Comparison of ENCODE assay signal across 17 mouse cellular contexts in the genomic region with DNA sequence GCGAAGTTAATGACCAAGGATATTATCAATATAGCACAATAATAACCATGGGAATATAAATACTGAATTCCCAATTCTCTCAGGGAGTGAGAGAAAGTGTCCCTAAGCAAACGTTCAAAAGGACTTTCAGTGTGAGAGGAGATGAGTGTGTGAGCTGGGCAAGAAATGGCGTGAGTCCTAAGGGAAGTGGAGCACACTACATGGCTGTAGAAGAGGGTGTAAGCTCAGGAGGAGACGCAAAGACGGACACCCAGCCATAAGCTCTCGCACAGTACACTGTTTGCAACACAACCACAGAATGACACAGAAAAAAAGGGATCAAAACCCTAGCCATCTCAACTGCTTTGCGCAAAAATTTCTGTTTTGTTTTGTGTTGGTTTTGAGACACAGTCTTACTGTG.
"Had no signal": no experiment of that assay in that cellular context is flagged by ENCODE, and none has a peak within 500 bp of the region (broad histone marks: within the 10 kb centered on the region; RNA-seq: fewer than 3 reads in every experiment).

No protein-coding gene starts in this region.

- H3K4me1 ChIP-seq: liver, embryonic 15.5 days; lung, embryonic 15.5 days; midbrain, embryonic 12.5 days; neural tube, embryonic 12.5 days; stomach, embryonic 15.5 days had no signal

- H3K27ac ChIP-seq: liver, embryonic 15.5 days; lung, embryonic 15.5 days; macrophage; midbrain, embryonic 12.5 days; neural tube, embryonic 12.5 days; stomach, embryonic 15.5 days had no signal

- H3K4me3 ChIP-seq: liver, embryonic 15.5 days; lung, embryonic 15.5 days; megakaryocyte, embryonic 14.5 days; midbrain, embryonic 12.5 days; neural tube, embryonic 12.5 days; stomach, embryonic 15.5 days had no signal

- H3K9ac ChIP-seq: liver, embryonic 15.5 days; liver, postnatal 0 days; lung, embryonic 15.5 days; midbrain, embryonic 12.5 days; neural tube, embryonic 12.5 days; stomach, embryonic 15.5 days had no signal

- ATAC-seq: liver, postnatal 0 days; midbrain, embryonic 16.5 days had no signal

- H3K27me3 ChIP-seq: liver, embryonic 15.5 days; lung, embryonic 15.5 days; megakaryocyte, embryonic 14.5 days; midbrain, embryonic 12.5 days; neural tube, embryonic 12.5 days; stomach, embryonic 15.5 days had no signal

- H3K36me3 ChIP-seq: liver, embryonic 15.5 days; lung, embryonic 15.5 days; midbrain, embryonic 12.5 days; neural tube, embryonic 12.5 days; stomach, embryonic 15.5 days had no signal

- H3K4me2 ChIP-seq: liver, embryonic 15.5 days; lung, embryonic 15.5 days; midbrain, embryonic 12.5 days; neural tube, embryonic 12.5 days; stomach, embryonic 15.5 days had no signal

- DNase-seq: liver, postnatal 0 days; lung, adult 2 months; lung, postnatal 14 days; lung, postnatal 36 days; midbrain, embryonic 14.5 days; right cerebral cortex, postnatal 14 days; thymus, adult 18-20 months; thymus, postnatal 14 days; thymus, postnatal 36 days had no signal

- H3K9me3 ChIP-seq: liver, embryonic 15.5 days; lung, embryonic 15.5 days; megakaryocyte, embryonic 14.5 days; midbrain, embryonic 12.5 days; neural tube, embryonic 12.5 days; stomach, embryonic 15.5 days had no signal
